Mouse (Mus musculus) heart, adult 2 months (tissue): ENCODE results near the gene Atp13a3.

Source experiments
- CTCF ChIP-seq: fragments of 200-600 bp; IDR thresholded peaks from 2 replicates; pipeline ENCODE4 v1.8.1; 2022; ENCODE audit warnings: antibody characterized with exemption, mild to moderate bottlenecking, moderate library complexity
- EP300 ChIP-seq: fragments of 200-500 bp; IDR thresholded peaks from 2 replicates; pipeline ENCODE4 v1.6.1; 2011; ENCODE audit warnings: low read depth, low read length, control low read depth; ENCODE audit not compliant: insufficient read depth

- TF ChIP-seq CTCF (no peak), EP300 (no peak)
Observed at GRCm38 (mm10) chr16:30367395-30367794, 38.4 kb downstream of the Atp13a3 start.
